ENCODE assay signal across 9 mouse cellular contexts in genomic region chr1:90486349-90486839, GRCm38 (mm10).
A peak's percentile ranks its signal among the peaks of the same experiment; 100 is the strongest.
DNase-seq lines count a peak whose midpoint lies in the region.
"Had no signal": no experiment of that assay in that cellular context is flagged by ENCODE, and none has a peak within 500 bp of the region (broad histone marks: within the 10 kb centered on the region; RNA-seq: fewer than 3 reads in every experiment).

No protein-coding gene starts in this region.

- peak; percentile 45 for DNase-seq in embryo, embryonic 10.5 days (ENCODE audit: low spot score)
- no peak for DNase-seq in embryo, embryonic 11 days
- DNase-seq in right cerebral cortex, adult 18-20 months: peak; percentile 23
- no peak for DNase-seq in right cerebral cortex, postnatal 4 days
- peak; percentile 54 for DNase-seq in layer of hippocampus, adult 11-12 months (ENCODE audit: low spot score)
- DNase-seq in telencephalon, adult 2 months (ENCODE audit: low read depth, low spot score): peak; percentile 27
- no peak for DNase-seq in adrenal gland, postnatal 4 days (ENCODE audit: low spot score in 2 of 2)
- no peak for DNase-seq in heart, postnatal 4 days
- DNase-seq: heart, postnatal 14 days had no signal

Comparison
In these comparisons a context has a peak if more than half of its experiments do, and no peak if none do; other contexts are left out.
1. DNase-seq: peak in embryo, embryonic 10.5 days (single experiment), right cerebral cortex, adult 18-20 months (single experiment), layer of hippocampus, adult 11-12 months (single experiment) and telencephalon, adult 2 months (single experiment); none in embryo, embryonic 11 days (single experiment), right cerebral cortex, postnatal 4 days (single experiment), adrenal gland, postnatal 4 days (0 of 2) and heart, postnatal 4 days (single experiment).